Mouse (Mus musculus) right cerebral cortex, postnatal 36 days (tissue): ENCODE results near the gene Cpn2.
A peak's percentile ranks its signal among the peaks of the same experiment; 100 is the strongest.

ENCODE experiments used
- DNase-seq, 2 experiments: peaks; one replicate each; pipeline ENCODE4 v3.0.0; 2022; ENCODE audit warnings: low spot score in 2 of 2, mixed read lengths in 1 of 2

Gene Cpn2

DNA sequence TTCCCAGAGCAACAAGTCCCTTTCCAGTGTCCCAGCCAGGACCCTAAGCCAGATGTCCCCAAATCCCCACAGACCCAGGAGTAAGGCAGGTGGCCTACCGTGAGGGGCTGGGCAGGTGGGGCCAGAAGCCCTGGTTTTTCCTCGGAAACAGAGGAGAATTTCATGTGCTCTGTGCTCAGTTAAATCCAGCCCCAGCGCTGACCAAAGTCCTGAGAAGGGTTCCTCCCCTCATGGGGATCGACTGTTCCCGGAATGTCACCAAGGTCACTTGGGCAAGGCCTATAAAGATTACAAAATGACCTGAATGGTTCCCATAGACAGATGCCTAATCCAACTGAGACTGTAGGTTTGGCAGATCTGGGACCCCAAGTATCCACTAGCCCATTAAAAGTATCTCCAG lies at the start of gene Cpn2:
Gene Cpn2 (minus strand): TSS at position 141 of the 400 bp plus-strand sequence.
- no peak for DNase-seq

DNA sequence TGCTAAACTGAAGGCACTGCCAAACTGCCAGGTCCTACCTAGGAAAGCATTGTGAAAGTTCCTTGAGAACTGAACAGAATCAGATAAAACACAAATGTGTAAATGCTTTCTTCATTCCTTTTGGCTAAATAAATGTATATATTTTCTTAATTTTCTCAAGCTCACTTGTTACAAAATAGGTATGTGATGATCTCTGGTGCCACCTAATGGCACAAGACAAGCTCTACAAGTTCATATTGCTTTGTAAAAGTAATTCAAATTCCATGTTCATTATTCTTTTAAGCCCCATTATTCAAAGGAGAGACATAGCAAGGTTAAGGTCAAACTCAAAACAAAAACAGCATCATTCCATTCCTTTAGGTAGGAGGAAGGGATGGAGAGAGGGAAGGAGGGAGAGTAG lies 46.9 kb upstream of the Cpn2 start:
- DNase-seq: no peak

DNA sequence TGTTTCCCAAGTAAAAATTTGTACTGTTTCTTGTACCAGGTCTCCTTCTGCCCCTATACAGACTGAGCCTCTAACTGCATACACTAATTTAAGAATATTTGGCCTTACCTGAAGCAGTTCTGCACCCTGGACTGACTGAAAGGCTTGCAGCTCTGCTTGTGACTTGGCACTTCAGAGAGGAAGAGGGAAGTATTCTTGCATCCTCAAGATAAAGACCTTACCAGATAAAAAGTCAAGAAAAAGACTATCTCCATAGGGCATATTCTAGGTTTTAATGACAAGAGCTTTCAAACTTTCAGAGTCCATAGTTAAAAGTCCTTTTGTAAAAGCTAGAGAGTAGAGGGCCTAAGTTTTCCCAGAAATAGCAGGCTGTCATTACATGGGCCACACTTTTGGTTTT lies 43.3 kb upstream of the Cpn2 start, which contains the start of gene Gp5:
Gene Gp5 (minus strand): TSS at position 133 of the 400 bp plus-strand sequence.
- no peak for DNase-seq

GRCm38 (mm10) chr16:30310171-30310515 lies 42.8 kb upstream of the Cpn2 start:
- DNase-seq: no peak

DNA sequence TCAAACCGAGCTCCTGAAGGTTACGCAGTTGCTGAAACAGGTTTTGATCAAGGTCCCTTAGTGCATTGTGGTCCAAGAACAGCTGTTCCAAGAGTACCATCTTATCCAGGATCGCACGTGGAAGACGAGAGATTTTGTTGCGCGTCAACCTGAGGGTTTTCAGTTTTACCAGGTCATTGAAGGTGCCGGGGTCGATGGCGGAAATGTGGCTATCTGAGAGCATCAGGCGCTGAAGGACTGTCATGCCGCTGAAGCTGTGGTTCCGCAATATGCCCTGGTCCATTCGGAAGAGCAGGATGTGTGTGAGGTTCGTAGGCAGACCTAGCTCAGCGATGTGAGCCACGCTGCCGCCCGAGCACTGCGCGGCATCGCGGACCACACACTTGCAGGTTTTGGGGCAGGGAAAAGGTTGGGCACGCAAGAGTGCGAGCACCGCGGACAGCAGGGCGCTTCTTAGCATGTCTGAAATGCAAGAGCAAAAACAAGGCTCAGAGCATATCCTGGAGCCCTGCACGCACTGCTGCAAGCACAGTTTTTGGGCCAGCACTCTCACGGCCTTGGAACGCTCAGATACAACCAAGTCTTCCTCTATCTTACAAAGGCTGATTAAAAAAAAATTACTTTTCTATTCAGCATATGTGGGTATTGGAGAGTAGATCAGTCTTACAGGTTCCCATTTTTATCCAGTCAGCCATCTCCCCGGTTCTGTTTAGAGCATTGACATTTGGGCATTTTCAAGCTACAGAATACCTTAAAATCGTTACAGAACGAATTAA lies 42.3 kb upstream of the Cpn2 start:
- DNase-seq: peak in 1 of 2 experiments; percentile 5

- peak; percentile 45 to 57 for DNase-seq
Measured at GRCm38 (mm10) chr16:30308616-30309394, 41.5 kb upstream of the Cpn2 start.

DNA sequence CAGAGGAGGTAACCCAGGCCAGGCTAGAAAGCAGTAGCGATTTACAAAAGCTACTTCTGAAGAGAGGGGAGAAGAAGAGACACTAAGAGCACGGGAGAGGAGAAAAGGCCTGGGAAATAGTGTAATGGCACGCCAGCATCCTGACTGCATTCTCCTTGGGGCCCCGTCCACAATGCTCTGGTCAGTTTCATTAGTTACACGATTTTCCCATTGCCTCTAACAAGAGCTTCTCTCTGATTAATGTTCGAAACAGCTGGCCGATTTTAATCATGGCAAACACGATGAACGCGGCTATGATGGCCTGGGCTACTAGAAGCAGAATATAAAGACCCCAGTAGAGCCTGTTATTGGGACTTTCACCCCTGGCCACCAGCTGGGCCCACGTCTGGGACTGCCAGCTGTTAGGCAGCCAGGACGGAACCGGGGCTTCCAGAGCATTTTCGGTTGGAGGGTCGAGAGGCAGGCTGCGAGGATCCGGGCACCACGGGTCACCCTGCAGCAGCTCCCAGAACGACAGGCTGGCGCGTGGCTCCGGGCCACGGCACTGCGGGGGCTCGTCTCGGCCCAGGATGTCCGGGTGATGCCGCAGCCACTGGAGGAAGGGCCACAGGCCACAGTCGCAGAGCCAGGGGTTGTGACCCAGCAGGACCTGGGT lies 40.8 kb upstream of the Cpn2 start:
- no peak for DNase-seq

DNA sequence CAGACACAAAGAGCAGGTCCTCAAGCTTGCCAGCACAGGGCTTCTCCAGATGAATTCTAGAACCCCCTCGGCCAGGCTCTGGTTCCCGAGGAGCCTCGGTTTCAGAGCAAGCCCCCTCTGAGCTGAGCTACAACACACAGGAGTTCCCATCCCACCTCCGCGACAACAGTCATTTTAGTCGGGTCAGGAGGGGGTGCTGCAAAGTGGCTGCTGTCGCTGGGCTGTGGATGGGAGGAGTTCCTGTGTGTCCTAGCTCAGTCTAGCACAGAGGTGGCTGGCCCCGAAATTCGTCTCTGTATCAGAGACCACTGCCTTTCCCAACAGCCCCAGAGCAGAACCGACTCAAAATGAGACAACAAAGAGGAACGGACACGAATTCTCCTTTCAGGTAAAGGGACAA lies 40.0 kb upstream of the Cpn2 start:
- DNase-seq: no peak

GRCm38 (mm10) chr16:30306102-30306501 lies 38.8 kb upstream of the Cpn2 start:
- DNase-seq: no peak

DNA sequence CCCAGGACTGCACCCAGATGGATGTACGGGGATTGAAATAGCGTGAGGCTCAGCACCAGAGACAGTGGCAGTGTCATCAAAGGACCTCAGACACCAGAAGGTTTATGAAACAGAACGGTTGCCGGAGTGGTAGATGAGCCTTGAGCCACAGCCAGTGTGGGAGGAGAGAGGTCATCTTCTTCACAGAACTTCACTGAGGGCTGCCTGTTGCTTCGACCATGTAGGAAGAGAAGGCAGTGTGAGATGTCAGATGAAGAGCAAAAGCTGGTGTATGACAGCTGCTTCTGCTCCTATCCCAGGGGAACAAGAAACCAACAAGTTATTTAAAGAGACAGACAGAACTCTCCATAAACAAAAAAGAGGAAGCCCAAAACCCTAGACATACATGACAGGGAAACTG lies 36.9 kb upstream of the Cpn2 start:
- DNase-seq: no peak

DNA sequence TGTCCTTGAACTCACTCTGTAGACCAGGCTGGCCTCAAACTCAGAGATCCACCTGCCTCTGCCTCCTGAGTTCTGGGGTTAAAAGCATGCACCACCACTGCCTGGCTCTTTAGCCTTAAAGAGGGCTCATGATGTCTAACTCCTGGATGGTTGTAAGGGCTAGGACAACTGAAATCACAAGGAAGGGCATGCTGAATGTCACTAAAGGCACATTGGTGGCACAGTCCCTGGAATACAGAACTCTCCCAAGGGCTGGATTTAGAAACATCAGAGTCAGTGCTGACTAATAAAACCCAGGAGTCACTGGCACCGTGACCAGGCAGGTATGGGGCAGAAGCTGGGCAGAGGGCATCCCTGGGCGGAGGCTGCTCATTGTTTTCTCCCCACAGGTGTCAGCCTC lies 36.1 kb upstream of the Cpn2 start:
- DNase-seq: no peak

- DNase-seq: no peak
Measured at GRCm38 (mm10) chr16:30302686-30303085, 35.4 kb upstream of the Cpn2 start.

DNA sequence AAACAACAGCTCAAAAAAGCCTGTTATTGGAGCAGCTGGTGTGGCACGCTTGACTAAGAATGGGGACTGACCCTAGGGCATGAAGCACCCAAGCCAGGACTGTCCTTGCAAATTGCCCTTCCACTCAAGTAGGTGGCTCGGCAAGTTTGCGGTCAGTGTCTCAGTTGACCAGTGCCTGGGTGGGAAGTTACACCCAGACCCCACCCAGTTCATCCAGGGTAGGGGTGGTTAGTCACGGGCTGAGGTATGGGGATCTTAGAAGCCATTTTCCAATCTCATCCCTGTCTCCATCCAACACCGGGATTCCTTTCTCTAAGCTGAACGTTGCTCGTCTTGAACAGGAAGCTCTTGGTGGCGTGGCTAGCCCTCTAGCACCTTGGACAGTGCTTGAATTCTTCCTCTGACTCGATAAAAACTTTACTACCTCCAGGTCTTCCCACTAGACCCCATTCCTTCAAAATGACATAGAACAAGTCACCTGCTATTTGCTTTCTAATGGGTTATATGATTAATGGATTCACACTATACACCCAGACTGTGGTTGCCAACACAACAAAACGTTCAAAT lies 32.5 kb upstream of the Cpn2 start:
- DNase-seq: no peak

DNA sequence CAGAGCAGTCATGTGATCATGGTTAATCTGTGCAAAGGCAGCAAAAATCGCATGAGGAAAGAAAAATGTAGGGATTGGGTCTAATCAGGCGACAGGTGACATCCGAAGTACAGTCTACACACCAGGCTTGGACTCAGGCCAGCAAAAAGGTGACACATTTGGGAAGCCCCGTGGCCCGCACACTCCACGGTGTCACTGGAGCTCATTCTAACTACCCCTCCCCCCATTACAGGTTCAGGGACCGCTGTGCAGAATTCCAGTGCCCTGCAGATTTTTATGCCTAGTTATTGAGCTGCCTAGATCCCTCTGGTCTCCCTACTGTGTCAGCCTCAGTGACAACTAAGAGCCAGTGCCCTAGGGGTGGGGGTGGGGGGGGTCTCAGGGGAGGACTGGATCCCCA lies 30.2 kb upstream of the Cpn2 start:
- DNase-seq: no peak

- DNase-seq: no peak
Measured at GRCm38 (mm10) chr16:30296601-30297275, 29.4 kb upstream of the Cpn2 start.

DNA sequence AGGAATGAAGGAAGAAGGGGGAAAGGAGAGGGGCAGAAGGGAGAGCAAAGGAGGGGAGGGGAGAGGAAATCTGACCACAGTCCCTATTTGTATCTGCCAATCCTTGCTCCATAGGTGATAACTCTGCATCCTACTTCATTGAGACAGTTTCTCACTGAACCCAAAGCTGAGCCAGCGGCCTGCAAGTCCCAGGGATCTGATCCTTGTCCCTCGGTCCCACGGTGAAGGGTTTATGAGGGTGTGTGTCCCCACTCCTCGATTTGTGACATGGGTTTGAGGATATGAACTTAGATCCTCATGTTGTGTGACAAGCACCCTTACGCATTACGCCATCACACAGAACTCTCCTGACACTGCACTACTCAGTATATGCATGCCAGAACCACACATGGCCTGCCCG lies 27.8 kb upstream of the Cpn2 start:
- no peak for DNase-seq

DNA sequence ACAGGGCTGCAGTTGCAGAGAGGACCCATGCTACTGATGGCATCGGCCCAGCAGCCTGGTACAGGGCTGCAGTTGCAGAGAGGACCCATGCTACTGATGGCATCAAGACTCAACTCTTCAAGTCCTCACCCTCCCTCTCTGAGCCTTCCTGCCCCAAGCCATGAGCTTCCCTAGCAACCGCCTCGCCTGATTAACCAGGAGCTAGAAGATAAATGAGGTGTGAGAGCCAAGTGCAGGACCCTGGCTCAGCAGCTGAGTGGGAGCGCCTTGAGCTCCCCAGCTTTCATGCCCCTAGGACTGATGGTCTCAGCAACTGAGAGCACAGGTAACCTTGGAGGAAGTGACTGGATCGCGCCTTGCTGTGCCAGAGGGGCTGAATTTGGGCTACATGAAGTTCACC lies 23.1 kb upstream of the Cpn2 start:
- no peak for DNase-seq

DNA sequence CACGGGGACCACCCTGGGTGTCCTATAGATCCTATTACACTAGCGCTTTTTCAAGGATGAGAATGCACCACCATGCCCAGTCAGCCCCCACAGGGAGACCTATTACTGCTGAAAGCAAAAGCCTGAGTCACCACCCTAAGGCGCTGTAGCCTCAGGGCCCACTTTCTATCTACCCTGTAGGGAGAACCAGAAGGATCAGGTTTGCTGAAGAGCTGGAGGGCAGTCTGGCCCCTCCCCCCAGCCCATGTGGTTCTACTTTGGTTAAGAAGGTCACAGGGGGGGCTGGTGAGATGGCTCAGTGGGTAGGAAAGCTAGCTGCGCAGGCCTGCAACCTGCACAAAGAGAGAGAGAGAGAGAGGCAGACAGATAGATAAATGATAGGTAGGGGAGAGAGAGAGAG lies 18.4 kb upstream of the Cpn2 start:
- no peak for DNase-seq

- no peak for DNase-seq
Measured at GRCm38 (mm10) chr16:30283743-30284337, 16.5 kb upstream of the Cpn2 start.

DNA sequence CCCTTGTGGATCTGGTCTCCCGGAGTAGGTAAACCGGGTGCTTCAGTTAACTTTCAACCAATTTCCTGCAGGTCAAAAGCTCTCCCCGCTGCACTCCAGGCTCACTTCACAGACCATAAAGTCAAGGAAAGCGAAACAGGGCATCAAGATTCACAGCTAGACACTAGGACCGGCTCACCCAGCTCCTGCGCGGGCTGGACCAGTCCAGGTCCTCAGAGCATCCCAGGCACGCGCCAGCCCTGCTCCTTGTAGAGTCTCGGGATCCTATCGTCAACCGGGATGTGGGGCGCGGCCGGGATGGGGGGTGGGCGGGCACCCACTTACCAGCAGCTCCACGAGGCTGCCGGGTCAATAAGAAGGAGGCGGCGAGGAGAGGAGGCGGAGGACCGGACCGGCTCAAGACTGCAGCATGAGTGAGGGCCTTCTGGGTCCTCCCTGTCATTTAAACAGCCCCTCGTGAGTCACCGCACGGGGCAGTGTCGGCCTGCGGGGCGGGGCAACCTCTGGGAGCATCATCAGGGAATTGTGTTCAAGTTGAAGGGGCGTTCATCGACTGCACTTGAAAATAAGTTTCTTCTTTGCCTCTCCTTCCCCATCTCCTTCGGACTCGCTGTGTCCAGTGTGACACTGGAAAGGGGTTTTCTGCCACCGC lies 15.7 kb upstream of the Cpn2 start, which contains the start of gene Lrrc15:
Gene Lrrc15 (minus strand): TSS at position 413 of the 652 bp plus-strand sequence.
- DNase-seq: no peak
